Mouse (Mus musculus): ENCODE results near the gene Gmeb2. TPM values are rescaled to one million over a fixed set of nuclear protein-coding genes. Genes with fewer than 3 reads are reported as not detected.
"Not testable (repeated sequence)": the region's sequence is repeated elsewhere in the genome, so short reads cannot be mapped to it uniquely, and the experiment has no call there.

Gene Gmeb2
- 11.8 and 12.5 TPM in 2 replicates for polyA plus RNA-seq (2015; fragmentation: Nextera tagmentation; extraction: Ambion mirVana)

- WGBS, result under 1% methylated on average over 31 of the region's 38 CpGs
- not testable (repeated sequence) for H3K4me1 ChIP-seq (ENCODE audit: control insufficient read depth, insufficient read depth, low read length)
- H3K4me3 ChIP-seq (replicated peaks; ENCODE audit: low read length), result peak within 1 kb of the TSS; percentile 80
Observed at GRCm38 (mm10) chr2:181287958-181288350, at the start of gene Gmeb2. Gmeb2 (minus strand) TSS chr2:181288035.

GRCm38 (mm10) chr2:181334023-181334422, 46.2 kb upstream of the Gmeb2 start:
- Histone ChIP-seq H3K9ac (ENCODE audit: low read length) (no peak overlapping the region), H3K27ac (ENCODE audit: low read length) (no peak overlapping the region), H3K4me1 (ENCODE audit: control insufficient read depth, insufficient read depth, low read length) (no peaks in the 10 kb centered on the region), H3K9me3 (replicated peaks; ENCODE audit: control insufficient read depth, low read length) (no peaks in the 10 kb centered on the region), H3K4me3 (replicated peaks; ENCODE audit: low read length) (no peak overlapping the region), H3K4me2 (ENCODE audit: low read depth, low read length) (no peak overlapping the region), H3K36me3 (ENCODE audit: control insufficient read depth, insufficient read depth, low read length) (peaks cover 9% of the 10 kb centered on the region; the same call in 1 of the 2 replicates), H3K27me3 (ENCODE audit: control insufficient read depth, insufficient read depth, low read length) (no peaks in the 10 kb centered on the region)
- WGBS, result 60% methylated on average over 3 of the region's 3 CpGs
- peak; percentile 58; the same call in 1 of the 2 replicates for ATAC-seq (ENCODE audit: insufficient read depth, low FRiP score)

More at GRCm38 (mm10) chr2:181287958-181288350, at the start of gene Gmeb2:
- H3K9me3 ChIP-seq (replicated peaks; ENCODE audit: control insufficient read depth, low read length); H3K27me3 ChIP-seq (ENCODE audit: control insufficient read depth, insufficient read depth, low read length); H3K36me3 ChIP-seq (ENCODE audit: control insufficient read depth, insufficient read depth, low read length): not testable (repeated sequence)
- Histone ChIP-seq H3K27ac (ENCODE audit: low read length) (peak within 1 kb of the TSS; percentile 97), H3K4me2 (ENCODE audit: low read depth, low read length) (peak within 1 kb of the TSS; percentile 66), H3K9ac (ENCODE audit: low read length) (peak within 1 kb of the TSS; percentile 97)
- ATAC-seq (ENCODE audit: insufficient read depth, low FRiP score), result peak; percentile 97

- peaks cover 7% of the 10 kb centered on the region; the same call in 1 of the 2 replicates for H3K36me3 ChIP-seq (ENCODE audit: control insufficient read depth, insufficient read depth, low read length)
- ATAC-seq (ENCODE audit: insufficient read depth, low FRiP score), result no peak
Observed at GRCm38 (mm10) chr2:181332542-181332941, 44.7 kb upstream of the Gmeb2 start.

GRCm38 (mm10) chr2:181326098-181326497, 38.3 kb upstream of the Gmeb2 start:
- no peaks in the 10 kb centered on the region for H3K36me3 ChIP-seq (ENCODE audit: control insufficient read depth, insufficient read depth, low read length)
- 94% methylated on average over 2 of the region's 2 CpGs for WGBS

More at GRCm38 (mm10) chr2:181332542-181332941, 44.7 kb upstream of the Gmeb2 start:
- Histone ChIP-seq H3K4me3 (replicated peaks; ENCODE audit: low read length) (no peak overlapping the region), H3K9ac (ENCODE audit: low read length) (no peak overlapping the region), H3K27ac (ENCODE audit: low read length) (no peak overlapping the region), H3K9me3 (replicated peaks; ENCODE audit: control insufficient read depth, low read length) (no peaks in the 10 kb centered on the region), H3K4me1 (ENCODE audit: control insufficient read depth, insufficient read depth, low read length) (no peaks in the 10 kb centered on the region), H3K27me3 (ENCODE audit: control insufficient read depth, insufficient read depth, low read length) (no peaks in the 10 kb centered on the region), H3K4me2 (ENCODE audit: low read depth, low read length) (no peak overlapping the region)

GRCm38 (mm10) chr2:181322136-181322535, 34.3 kb upstream of the Gmeb2 start:
- H3K4me3 ChIP-seq (replicated peaks; ENCODE audit: low read length), result no peak overlapping the region
- no peak for ATAC-seq (ENCODE audit: insufficient read depth, low FRiP score)
- H3K36me3 ChIP-seq (ENCODE audit: control insufficient read depth, insufficient read depth, low read length), result no peaks in the 10 kb centered on the region
- no peaks in the 10 kb centered on the region for H3K27me3 ChIP-seq (ENCODE audit: control insufficient read depth, insufficient read depth, low read length)
- H3K9me3 ChIP-seq (replicated peaks; ENCODE audit: control insufficient read depth, low read length), result no peaks in the 10 kb centered on the region
- no peak overlapping the region for H3K27ac ChIP-seq (ENCODE audit: low read length)
- H3K4me1 ChIP-seq (ENCODE audit: control insufficient read depth, insufficient read depth, low read length), result peaks cover 7% of the 10 kb centered on the region; the same call in 1 of the 2 replicates
- 80% methylated on average over 5 of the region's 5 CpGs for whole genome bisulfite sequencing
- H3K4me2 ChIP-seq (ENCODE audit: low read depth, low read length), result no peak overlapping the region
- no peak overlapping the region for H3K9ac ChIP-seq (ENCODE audit: low read length)

More at GRCm38 (mm10) chr2:181326098-181326497, 38.3 kb upstream of the Gmeb2 start:
- H3K9ac ChIP-seq (ENCODE audit: low read length), result no peak overlapping the region
- no peak overlapping the region for H3K4me3 ChIP-seq (replicated peaks; ENCODE audit: low read length)
- no peaks in the 10 kb centered on the region for H3K27me3 ChIP-seq (ENCODE audit: control insufficient read depth, insufficient read depth, low read length)
- H3K27ac ChIP-seq (ENCODE audit: low read length), result no peak overlapping the region
- no peak for ATAC-seq (ENCODE audit: insufficient read depth, low FRiP score)
- H3K9me3 ChIP-seq (replicated peaks; ENCODE audit: control insufficient read depth, low read length), result no peaks in the 10 kb centered on the region
- H3K4me1 ChIP-seq (ENCODE audit: control insufficient read depth, insufficient read depth, low read length), result no peaks in the 10 kb centered on the region
- no peak overlapping the region for H3K4me2 ChIP-seq (ENCODE audit: low read depth, low read length)

- 13% methylated on average over 7 of the region's 7 CpGs for WGBS
- H3K9me3 ChIP-seq (replicated peaks; ENCODE audit: control insufficient read depth, low read length), result no peaks in the 10 kb centered on the region
- peak overlapping the region; percentile 60 for H3K4me2 ChIP-seq (ENCODE audit: low read depth, low read length)
- H3K4me1 ChIP-seq (ENCODE audit: control insufficient read depth, insufficient read depth, low read length), result peaks cover 7% of the 10 kb centered on the region; the same call in 1 of the 2 replicates
- peaks cover 1% of the 10 kb centered on the region; the same call in 1 of the 2 replicates for H3K27me3 ChIP-seq (ENCODE audit: control insufficient read depth, insufficient read depth, low read length)
- peak overlapping the region; percentile 65 for H3K4me3 ChIP-seq (replicated peaks; ENCODE audit: low read length)
- H3K27ac ChIP-seq (ENCODE audit: low read length), result no peak overlapping the region
- peak overlapping the region; percentile 73 for H3K9ac ChIP-seq (ENCODE audit: low read length)
- no peak for ATAC-seq (ENCODE audit: insufficient read depth, low FRiP score)
- no peaks in the 10 kb centered on the region for H3K36me3 ChIP-seq (ENCODE audit: control insufficient read depth, insufficient read depth, low read length)
Observed at GRCm38 (mm10) chr2:181320103-181320499, 32.3 kb upstream of the Gmeb2 start.

GRCm38 (mm10) chr2:181319248-181320102, 31.6 kb upstream of the Gmeb2 start, which contains the start of gene Rtel1:
Rtel1 (plus strand) TSS chr2:181319739.
- H3K4me1 ChIP-seq (ENCODE audit: control insufficient read depth, insufficient read depth, low read length), result peaks cover 7% of the 10 kb centered on the region; the same call in 1 of the 2 replicates
- peak within 1 kb of the TSS; percentile 73 for H3K9ac ChIP-seq (ENCODE audit: low read length)
- H3K9me3 ChIP-seq (replicated peaks; ENCODE audit: control insufficient read depth, low read length), result no peaks in the 10 kb centered on the region

GRCm38 (mm10) chr2:181314080-181314810, 26.4 kb upstream of the Gmeb2 start, which contains the start of gene Stmn3:
Stmn3 (minus strand) TSS chr2:181314500.
- peak within 1 kb of the TSS; percentile 28 for H3K4me3 ChIP-seq (replicated peaks; ENCODE audit: low read length)
- peak; percentile 72 for ATAC-seq (ENCODE audit: insufficient read depth, low FRiP score)
- no peaks in the 10 kb centered on the region for H3K36me3 ChIP-seq (ENCODE audit: control insufficient read depth, insufficient read depth, low read length)
- H3K4me2 ChIP-seq (ENCODE audit: low read depth, low read length), result peak within 1 kb of the TSS; percentile 31; the same call in 1 of the 2 replicates
- peaks cover 3% of the 10 kb centered on the region; the same call in 1 of the 2 replicates for H3K4me1 ChIP-seq (ENCODE audit: control insufficient read depth, insufficient read depth, low read length)
- no peak within 1 kb of the TSS for H3K9ac ChIP-seq (ENCODE audit: low read length)
- no peak within 1 kb of the TSS for H3K27ac ChIP-seq (ENCODE audit: low read length)
- 4% methylated on average over 23 of the region's 23 CpGs for WGBS
- H3K27me3 ChIP-seq (ENCODE audit: control insufficient read depth, insufficient read depth, low read length), result peaks cover 35% of the 10 kb centered on the region
- H3K9me3 ChIP-seq (replicated peaks; ENCODE audit: control insufficient read depth, low read length), result no peaks in the 10 kb centered on the region

More at GRCm38 (mm10) chr2:181319248-181320102, 31.6 kb upstream of the Gmeb2 start, which contains the start of gene Rtel1:
- Histone ChIP-seq H3K4me2 (ENCODE audit: low read depth, low read length) (peak within 1 kb of the TSS; percentile 60), H3K27me3 (ENCODE audit: control insufficient read depth, insufficient read depth, low read length) (peaks cover 7% of the 10 kb centered on the region), H3K36me3 (ENCODE audit: control insufficient read depth, insufficient read depth, low read length) (no peaks in the 10 kb centered on the region), H3K27ac (ENCODE audit: low read length) (peak within 1 kb of the TSS; percentile 64; the same call in 1 of the 2 replicates), H3K4me3 (replicated peaks; ENCODE audit: low read length) (peak within 1 kb of the TSS; percentile 65)
- WGBS, result 5% methylated on average over 40 of the region's 40 CpGs
- peak; percentile 89 for ATAC-seq (ENCODE audit: insufficient read depth, low FRiP score)
